Mouse (Mus musculus) right cerebral cortex, postnatal 25 days (tissue): Measurements from ENCODE around the gene Arhgap35.

Source experiments
- DNase-seq: peaks from one replicate; pipeline ENCODE4 v3.0.0; 2022

The Arhgap35 gene

GRCm38 (mm10) chr7:16507284-16507683, 107.5 kb downstream of the Arhgap35 start:
- DNase-seq, result no peak

GRCm38 (mm10) chr7:16505226-16505593, 109.6 kb downstream of the Arhgap35 start:
- no peak for DNase-seq

- DNase-seq, result no peak
Observed at GRCm38 (mm10) chr7:16504573-16505225, 110.1 kb downstream of the Arhgap35 start.

GRCm38 (mm10) chr7:16501571-16501970, 113.2 kb downstream of the Arhgap35 start:
- DNase-seq, result no peak

GRCm38 (mm10) chr7:16499671-16500104, 115.1 kb downstream of the Arhgap35 start:
- no peak for DNase-seq

- no peak for DNase-seq
Observed at GRCm38 (mm10) chr7:16496260-16496659, 118.5 kb downstream of the Arhgap35 start.

- DNase-seq, result no peak
Observed at GRCm38 (mm10) chr7:16493361-16493760, 121.4 kb downstream of the Arhgap35 start.

- DNase-seq, result peak; percentile 43
Observed at GRCm38 (mm10) chr7:16492211-16492610, 122.6 kb downstream of the Arhgap35 start.

- DNase-seq, result peak; percentile 46
Observed at GRCm38 (mm10) chr7:16491759-16492158, 123.0 kb downstream of the Arhgap35 start.

- DNase-seq, result no peak
Observed at GRCm38 (mm10) chr7:16489948-16490347, 124.8 kb downstream of the Arhgap35 start.

- DNase-seq, result no peak
Observed at GRCm38 (mm10) chr7:16488816-16489215, 126.0 kb downstream of the Arhgap35 start.

GRCm38 (mm10) chr7:16477628-16478027, 137.2 kb downstream of the Arhgap35 start, which contains the start of gene Npas1:
Gene Npas1, minus strand, starts transcription at chr7:16477728.
- no peak for DNase-seq

GRCm38 (mm10) chr7:16476600-16476989, 138.2 kb downstream of the Arhgap35 start:
- DNase-seq, result no peak

GRCm38 (mm10) chr7:16475764-16476599, 138.8 kb downstream of the Arhgap35 start:
- no peak for DNase-seq

- no peak for DNase-seq
Observed at GRCm38 (mm10) chr7:16475321-16475720, 139.5 kb downstream of the Arhgap35 start.

- DNase-seq, result no peak
Observed at GRCm38 (mm10) chr7:16474445-16474844, 140.3 kb downstream of the Arhgap35 start.

GRCm38 (mm10) chr7:16473847-16474246, 140.9 kb downstream of the Arhgap35 start:
- DNase-seq, result no peak

GRCm38 (mm10) chr7:16472116-16472709, 142.6 kb downstream of the Arhgap35 start:
- DNase-seq, result no peak

- DNase-seq, result no peak
Observed at GRCm38 (mm10) chr7:16471549-16471948, 143.2 kb downstream of the Arhgap35 start.

GRCm38 (mm10) chr7:16468115-16468514, 146.7 kb downstream of the Arhgap35 start:
- DNase-seq, result no peak

GRCm38 (mm10) chr7:16466565-16466964, 148.2 kb downstream of the Arhgap35 start:
- no peak for DNase-seq

- DNase-seq, result no peak
Observed at GRCm38 (mm10) chr7:16465568-16465967, 149.2 kb downstream of the Arhgap35 start.

- peak; percentile 48 for DNase-seq
Observed at GRCm38 (mm10) chr7:16465160-16465559, 149.6 kb downstream of the Arhgap35 start.

- DNase-seq, result peak; percentile 79
Observed at GRCm38 (mm10) chr7:16463214-16463613, 151.6 kb downstream of the Arhgap35 start.
